Mouse (Mus musculus) heart, adult 2 months (tissue): Measurements from ENCODE around the gene Apol7b.
"Not testable (repeated sequence)": the region's sequence is repeated elsewhere in the genome, so short reads cannot be mapped to it uniquely, and the experiment has no call there.

ENCODE experiments used
- EP300 ChIP-seq: fragments of 200-500 bp; IDR thresholded peaks from 2 replicates; pipeline ENCODE4 v1.6.1; 2011; ENCODE audit warnings: low read depth, low read length, control low read depth; ENCODE audit not compliant: insufficient read depth
- POLR2A ChIP-seq: fragments of 200-500 bp; IDR thresholded peaks from 2 replicates; pipeline ENCODE4 v1.6.1; 2011; ENCODE audit warnings: mild to moderate bottlenecking, low read depth, low read length, control low read depth; ENCODE audit not compliant: insufficient read depth

GRCm38 (mm10) chr15:77444746-77445145 is 2.5 kb downstream of the Apol7b start:
- not testable (repeated sequence) for TF ChIP-seq EP300, POLR2A
